Mouse (Mus musculus): ENCODE data around the gene Nr3c2. TPM values are rescaled to one million over a fixed set of nuclear protein-coding genes. Genes with fewer than 3 reads are reported as not detected.

Nr3c2 gene
- polyA plus RNA-seq, 1 experiment from 2014 or later = 1.4 TPM

DNA sequence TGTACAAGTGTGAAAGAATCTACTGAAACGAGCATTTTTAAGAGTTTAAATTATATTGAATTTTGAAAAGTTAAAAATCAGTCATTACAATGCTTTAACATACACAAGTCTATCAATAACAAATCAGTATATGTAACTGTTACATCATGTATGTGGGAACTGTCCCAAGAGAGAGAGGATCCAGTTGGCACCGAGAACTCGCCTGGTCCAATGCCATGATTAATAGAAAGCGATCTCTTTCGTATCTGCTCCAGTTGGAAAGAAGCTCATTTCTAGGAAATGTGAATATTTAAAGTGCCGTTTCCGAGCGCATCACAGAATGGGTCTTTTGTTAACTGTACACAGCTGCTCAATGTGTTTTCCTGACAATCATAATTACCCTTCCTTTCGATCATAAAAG is 288.5 kb downstream of the Nr3c2 start:
- 56% methylated on average over 9 of the region's 9 CpGs for WGBS

DNA sequence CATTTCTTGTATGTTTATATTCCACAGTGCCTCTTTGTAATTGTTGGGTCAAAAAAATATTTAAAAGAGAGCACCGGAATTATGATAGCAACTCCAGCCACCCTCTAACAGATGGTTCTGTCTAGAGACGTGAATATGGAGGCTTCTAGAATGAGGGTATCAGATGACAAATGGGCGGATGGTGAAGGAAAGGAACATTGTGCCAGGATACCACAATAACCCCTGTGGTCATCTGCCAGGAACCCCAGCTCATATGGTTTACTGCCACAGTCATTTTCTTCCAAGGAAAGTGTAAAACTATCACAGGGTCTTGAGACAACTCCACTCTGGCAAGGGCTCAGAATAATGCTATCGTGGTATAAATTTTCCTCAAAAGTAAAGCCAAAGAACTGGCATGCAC is 289.1 kb downstream of the Nr3c2 start:
- Histone ChIP-seq H3K9me3 (replicated peaks; ENCODE audit: control insufficient read depth, low read length) (no peaks in the 10 kb centered on the region), H3K27me3 (replicated peaks; ENCODE audit: control insufficient read depth, insufficient read depth, low read length) (no peaks in the 10 kb centered on the region), H3K4me3 (ENCODE audit: low read depth, low read length) (no peak overlapping the region), H3K4me1 (ENCODE audit: control insufficient read depth, insufficient read depth, low read length) (no peaks in the 10 kb centered on the region), H3K27ac (ENCODE audit: low read depth, low read length) (no peak overlapping the region), H3K9ac (ENCODE audit: low read length) (no peak overlapping the region), H3K36me3 (ENCODE audit: control insufficient read depth, insufficient read depth, low read length) (no peaks in the 10 kb centered on the region), H3K4me2 (ENCODE audit: low read length) (no peak overlapping the region)
- ATAC-seq = no peak
- 67% methylated on average over 4 of the region's 4 CpGs for WGBS
- DNase-seq (ENCODE audit: low spot score) = peak; percentile 14

More for the DNA sequence above, 288.5 kb downstream of the Nr3c2 start:
- H3K9ac ChIP-seq (ENCODE audit: low read length) = no peak overlapping the region
- H3K27ac ChIP-seq (ENCODE audit: low read depth, low read length) = no peak overlapping the region
- no peak overlapping the region for H3K4me3 ChIP-seq (ENCODE audit: low read depth, low read length)
- H3K9me3 ChIP-seq (replicated peaks; ENCODE audit: control insufficient read depth, low read length) = no peaks in the 10 kb centered on the region
- DNase-seq (ENCODE audit: low spot score) (peak; percentile 73), ATAC-seq (peak; percentile 62; the same call in 1 of the 2 replicates)
- H3K27me3 ChIP-seq (replicated peaks; ENCODE audit: control insufficient read depth, insufficient read depth, low read length) = no peaks in the 10 kb centered on the region
- H3K4me1 ChIP-seq (ENCODE audit: control insufficient read depth, insufficient read depth, low read length) = no peaks in the 10 kb centered on the region
- no peaks in the 10 kb centered on the region for H3K36me3 ChIP-seq (ENCODE audit: control insufficient read depth, insufficient read depth, low read length)
- H3K4me2 ChIP-seq (ENCODE audit: low read length) = no peak overlapping the region

DNA sequence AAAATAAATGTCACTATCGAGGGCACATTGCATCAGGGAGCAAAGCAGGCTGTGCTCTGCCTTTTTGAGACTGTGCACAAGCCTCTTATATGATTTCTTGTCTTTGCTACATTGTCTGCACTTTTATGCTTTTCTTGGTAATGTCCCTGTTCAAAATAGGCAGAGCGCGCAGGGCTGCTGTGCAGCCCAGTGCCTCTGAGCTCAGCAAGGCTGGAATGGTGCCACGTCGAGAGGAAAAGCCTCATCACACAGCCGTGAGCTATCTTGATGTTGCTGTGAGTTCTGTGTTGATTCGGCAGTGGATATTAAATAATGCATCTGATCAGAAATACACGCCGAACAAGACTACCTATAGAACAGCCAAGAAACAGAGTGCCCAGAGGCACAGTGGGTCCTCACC is 290.1 kb downstream of the Nr3c2 start:
- ATAC-seq = 0 out of 2 replicates have a peak, but pooled peaks have one; percentile 21
- Histone ChIP-seq H3K4me3 (ENCODE audit: low read depth, low read length) (no peak overlapping the region), H3K4me1 (ENCODE audit: control insufficient read depth, insufficient read depth, low read length) (no peaks in the 10 kb centered on the region), H3K9me3 (replicated peaks; ENCODE audit: control insufficient read depth, low read length) (no peaks in the 10 kb centered on the region), H3K27ac (ENCODE audit: low read depth, low read length) (no peak overlapping the region), H3K9ac (ENCODE audit: low read length) (no peak overlapping the region), H3K27me3 (replicated peaks; ENCODE audit: control insufficient read depth, insufficient read depth, low read length) (no peaks in the 10 kb centered on the region), H3K36me3 (ENCODE audit: control insufficient read depth, insufficient read depth, low read length) (no peaks in the 10 kb centered on the region), H3K4me2 (ENCODE audit: low read length) (no peak overlapping the region)
- peak; percentile 44 for DNase-seq (ENCODE audit: low spot score)
- 77% methylated on average over 9 of the region's 9 CpGs for WGBS

DNA sequence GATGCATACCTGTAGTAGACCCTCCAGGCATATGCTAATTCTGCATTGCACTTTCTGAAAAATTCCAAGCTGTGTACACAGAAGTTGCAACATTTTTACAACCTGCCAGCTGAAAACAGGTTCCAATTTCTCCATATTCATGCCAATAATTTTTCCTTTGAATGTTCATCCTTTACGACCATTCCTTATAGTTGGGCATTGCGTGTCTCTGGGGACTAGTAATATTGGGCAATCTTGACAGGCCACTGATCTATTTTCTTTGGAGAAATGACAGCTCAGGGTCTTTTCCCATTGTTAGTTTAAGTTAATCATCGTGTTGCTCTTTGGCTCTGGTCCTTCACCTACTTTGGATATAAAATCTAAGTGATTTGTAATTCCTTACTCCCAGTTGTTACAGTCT is 291.2 kb downstream of the Nr3c2 start:
- Histone ChIP-seq H3K27me3 (replicated peaks; ENCODE audit: control insufficient read depth, insufficient read depth, low read length) (no peaks in the 10 kb centered on the region), H3K4me3 (ENCODE audit: low read depth, low read length) (no peak overlapping the region), H3K4me1 (ENCODE audit: control insufficient read depth, insufficient read depth, low read length) (no peaks in the 10 kb centered on the region), H3K36me3 (ENCODE audit: control insufficient read depth, insufficient read depth, low read length) (no peaks in the 10 kb centered on the region), H3K27ac (ENCODE audit: low read depth, low read length) (no peak overlapping the region), H3K4me2 (ENCODE audit: low read length) (no peak overlapping the region), H3K9ac (ENCODE audit: low read length) (no peak overlapping the region), H3K9me3 (replicated peaks; ENCODE audit: control insufficient read depth, low read length) (no peaks in the 10 kb centered on the region)
- DNase-seq (ENCODE audit: low spot score) = no peak
- 92% methylated on average over 3 of the region's 3 CpGs for WGBS
- no peak for ATAC-seq

DNA sequence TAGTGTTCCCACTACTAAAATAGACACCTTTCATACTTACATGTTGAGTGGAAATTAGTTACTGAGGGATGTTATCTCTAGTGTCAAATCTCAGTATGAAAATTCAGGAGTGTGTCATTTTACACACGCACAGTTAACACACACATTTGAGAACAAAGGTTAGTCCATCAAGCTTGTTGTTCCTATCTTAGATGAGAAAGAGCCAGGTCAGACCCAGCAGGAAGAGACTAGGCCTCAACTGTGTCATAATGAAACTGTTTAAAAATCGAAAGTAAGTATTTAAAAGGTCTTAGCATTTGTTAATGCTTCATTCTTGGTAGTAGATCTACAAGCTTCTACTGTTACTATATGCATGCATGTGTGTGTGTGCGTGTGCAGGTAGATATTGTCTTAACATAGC is 310.1 kb downstream of the Nr3c2 start:
- ATAC-seq = no peak
- DNase-seq (ENCODE audit: low spot score) = no peak
- H3K9me3 ChIP-seq (replicated peaks; ENCODE audit: control insufficient read depth, low read length) = no peaks in the 10 kb centered on the region

DNA sequence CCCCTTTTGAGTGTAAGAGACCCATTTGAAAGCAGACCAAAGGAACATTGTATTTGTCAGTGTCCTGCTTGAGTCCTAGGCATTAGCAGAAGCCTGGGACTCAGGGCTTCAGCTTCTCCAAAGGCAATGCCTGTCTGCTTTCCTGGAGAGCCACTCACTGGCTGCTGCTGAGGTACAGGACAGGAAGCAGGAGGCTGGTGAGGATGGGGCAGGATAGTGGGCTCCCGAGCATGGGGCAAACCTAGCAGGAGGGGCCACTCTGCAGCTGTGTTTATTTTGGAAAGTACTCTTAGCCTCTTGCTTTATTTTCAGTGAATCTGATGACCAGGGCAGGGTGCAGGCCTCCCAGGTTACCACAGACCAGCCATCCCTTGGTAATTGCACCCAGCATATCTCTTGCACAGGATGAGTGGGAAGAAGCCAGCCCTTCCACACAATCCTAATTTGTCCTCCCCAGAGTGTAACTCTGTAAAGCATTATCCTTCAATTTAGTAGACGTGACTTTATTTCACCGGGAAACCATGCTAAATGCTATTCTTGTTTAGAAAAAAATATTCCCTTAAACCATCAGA is 314.7 kb downstream of the Nr3c2 start:
- DNase-seq (ENCODE audit: low spot score) (no peak), ATAC-seq (no peak)
- Histone ChIP-seq H3K4me3 (ENCODE audit: low read depth, low read length) (no peak overlapping the region), H3K9ac (ENCODE audit: low read length) (no peak overlapping the region), H3K9me3 (replicated peaks; ENCODE audit: control insufficient read depth, low read length) (no peaks in the 10 kb centered on the region), H3K4me2 (ENCODE audit: low read length) (no peak overlapping the region), H3K4me1 (ENCODE audit: control insufficient read depth, insufficient read depth, low read length) (peaks cover 3% of the 10 kb centered on the region; the same call in 1 of the 2 replicates), H3K27me3 (replicated peaks; ENCODE audit: control insufficient read depth, insufficient read depth, low read length) (no peaks in the 10 kb centered on the region), H3K36me3 (ENCODE audit: control insufficient read depth, insufficient read depth, low read length) (no peaks in the 10 kb centered on the region), H3K27ac (ENCODE audit: low read depth, low read length) (no peak overlapping the region)
- WGBS = 84% methylated on average over 3 of the region's 3 CpGs

More for the DNA sequence above, 310.1 kb downstream of the Nr3c2 start:
- H3K4me1 ChIP-seq (ENCODE audit: control insufficient read depth, insufficient read depth, low read length) = no peaks in the 10 kb centered on the region
- H3K4me2 ChIP-seq (ENCODE audit: low read length) = no peak overlapping the region
- 89% methylated on average over 3 of the region's 3 CpGs for WGBS
- H3K9ac ChIP-seq (ENCODE audit: low read length) = no peak overlapping the region
- no peaks in the 10 kb centered on the region for H3K36me3 ChIP-seq (ENCODE audit: control insufficient read depth, insufficient read depth, low read length)
- H3K27me3 ChIP-seq (replicated peaks; ENCODE audit: control insufficient read depth, insufficient read depth, low read length) = no peaks in the 10 kb centered on the region
- no peak overlapping the region for H3K27ac ChIP-seq (ENCODE audit: low read depth, low read length)
- H3K4me3 ChIP-seq (ENCODE audit: low read depth, low read length) = no peak overlapping the region

DNA sequence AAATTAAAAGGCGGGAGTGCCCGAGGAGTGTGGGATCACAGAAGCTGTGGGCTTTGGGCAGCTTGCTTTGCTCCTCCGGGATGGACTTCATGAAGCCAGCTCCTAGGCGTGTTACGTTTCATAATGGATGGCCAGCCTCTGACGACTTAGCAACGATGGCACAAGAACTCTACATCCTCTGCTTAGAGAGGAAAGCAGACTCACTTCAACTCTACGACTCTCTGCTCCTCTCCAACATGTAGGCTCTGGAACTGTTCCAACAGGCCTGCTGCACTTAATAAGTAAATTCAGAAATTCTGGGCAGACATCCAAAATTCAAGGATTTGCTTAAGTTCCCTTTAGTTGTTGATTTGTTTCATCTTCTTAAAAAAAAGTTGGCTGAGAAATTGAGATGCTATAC is 315.4 kb downstream of the Nr3c2 start:
- no peak overlapping the region for H3K27ac ChIP-seq (ENCODE audit: low read depth, low read length)
- no peaks in the 10 kb centered on the region for H3K27me3 ChIP-seq (replicated peaks; ENCODE audit: control insufficient read depth, insufficient read depth, low read length)
- H3K9me3 ChIP-seq (replicated peaks; ENCODE audit: control insufficient read depth, low read length) = no peaks in the 10 kb centered on the region
- no peak overlapping the region for H3K9ac ChIP-seq (ENCODE audit: low read length)
- no peak overlapping the region for H3K4me3 ChIP-seq (ENCODE audit: low read depth, low read length)
- DNase-seq (ENCODE audit: low spot score) = peak; percentile 95
- no peaks in the 10 kb centered on the region for H3K36me3 ChIP-seq (ENCODE audit: control insufficient read depth, insufficient read depth, low read length)
- peak; percentile 69; the same call in 1 of the 2 replicates for ATAC-seq
- no peak overlapping the region for H3K4me2 ChIP-seq (ENCODE audit: low read length)
- peaks cover 3% of the 10 kb centered on the region; the same call in 1 of the 2 replicates for H3K4me1 ChIP-seq (ENCODE audit: control insufficient read depth, insufficient read depth, low read length)
- WGBS = 70% methylated on average over 8 of the region's 8 CpGs

DNA sequence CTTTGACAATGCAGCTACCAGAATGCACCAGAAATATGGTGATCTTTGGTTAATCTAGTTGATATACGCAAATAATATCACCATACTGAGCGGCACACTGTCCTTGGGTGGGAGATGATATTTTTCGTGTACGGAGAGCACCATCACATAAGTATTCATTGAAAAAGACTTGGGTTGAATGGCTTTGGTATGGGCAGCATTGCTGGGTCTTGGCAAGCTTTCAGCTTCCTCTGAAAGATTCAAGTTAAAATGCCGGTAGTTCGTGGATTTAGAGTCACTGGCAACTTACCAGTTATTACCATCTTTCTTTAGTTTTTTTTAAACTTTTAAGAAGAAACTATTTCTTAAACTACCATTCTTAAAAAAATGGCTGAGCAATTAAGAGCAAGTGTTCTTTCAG is 315.9 kb downstream of the Nr3c2 start:
- peaks cover 3% of the 10 kb centered on the region; the same call in 1 of the 2 replicates for H3K4me1 ChIP-seq (ENCODE audit: control insufficient read depth, insufficient read depth, low read length)
- no peak overlapping the region for H3K27ac ChIP-seq (ENCODE audit: low read depth, low read length)
- ATAC-seq (no peak), DNase-seq (ENCODE audit: low spot score) (peak; percentile 45)
- no peak overlapping the region for H3K9ac ChIP-seq (ENCODE audit: low read length)
- H3K4me3 ChIP-seq (ENCODE audit: low read depth, low read length) = no peak overlapping the region
- H3K4me2 ChIP-seq (ENCODE audit: low read length) = no peak overlapping the region
- H3K27me3 ChIP-seq (replicated peaks; ENCODE audit: control insufficient read depth, insufficient read depth, low read length) = no peaks in the 10 kb centered on the region
- no peaks in the 10 kb centered on the region for H3K9me3 ChIP-seq (replicated peaks; ENCODE audit: control insufficient read depth, low read length)
- 65% methylated on average over 6 of the region's 6 CpGs for WGBS
- H3K36me3 ChIP-seq (ENCODE audit: control insufficient read depth, insufficient read depth, low read length) = no peaks in the 10 kb centered on the region

DNA sequence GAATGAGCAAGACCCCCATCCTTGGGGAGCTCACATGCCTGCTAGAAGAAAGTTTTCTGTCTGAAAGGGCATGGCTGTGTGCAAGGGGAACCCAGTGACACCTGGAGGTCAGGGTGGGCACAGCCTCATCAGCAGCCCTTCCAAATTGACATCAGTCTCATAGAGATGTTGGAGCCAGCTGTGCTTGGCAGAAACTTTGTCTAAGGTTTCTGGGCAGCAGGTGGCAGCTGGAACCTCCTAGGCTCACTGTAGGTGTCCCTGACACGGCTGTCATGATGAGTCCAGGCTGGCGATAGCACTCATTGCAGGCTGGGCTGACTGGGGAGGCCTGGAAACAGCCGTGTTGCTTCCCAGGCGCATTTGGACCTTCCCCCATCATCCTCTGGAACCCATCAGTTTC is 323.9 kb downstream of the Nr3c2 start:
- Histone ChIP-seq H3K36me3 (ENCODE audit: control insufficient read depth, insufficient read depth, low read length) (no peaks in the 10 kb centered on the region), H3K9ac (ENCODE audit: low read length) (no peak overlapping the region), H3K4me2 (ENCODE audit: low read length) (no peak overlapping the region), H3K4me3 (ENCODE audit: low read depth, low read length) (no peak overlapping the region), H3K9me3 (replicated peaks; ENCODE audit: control insufficient read depth, low read length) (no peaks in the 10 kb centered on the region), H3K4me1 (ENCODE audit: control insufficient read depth, insufficient read depth, low read length) (no peaks in the 10 kb centered on the region), H3K27me3 (replicated peaks; ENCODE audit: control insufficient read depth, insufficient read depth, low read length) (no peaks in the 10 kb centered on the region), H3K27ac (ENCODE audit: low read depth, low read length) (no peak overlapping the region)
- ATAC-seq = no peak
- 77% methylated on average over 4 of the region's 4 CpGs for WGBS
- no peak for DNase-seq (ENCODE audit: low spot score)

All from forebrain, embryonic 14.5 days (tissue).